Mouse (Mus musculus): ENCODE results near the gene Sema6d. TPM values are rescaled to one million over a fixed set of nuclear protein-coding genes. Genes with fewer than 3 reads are reported as not detected.

The Sema6d gene
- total and polyA plus RNA-seq, 2 experiments from 2014 or later, result 22.5 to 65.1 TPM

GRCm38 (mm10) chr2:124460956-124461355 lies 371.2 kb downstream of the Sema6d start:
- no peak overlapping the region for H3K4me3 ChIP-seq (ENCODE audit: low read depth, low read length)
- no peak for ATAC-seq
- H3K27ac ChIP-seq (ENCODE audit: low read depth, low read length), result no peak overlapping the region
- no peaks in the 10 kb centered on the region for H3K36me3 ChIP-seq (ENCODE audit: insufficient read depth)
- H3K9ac ChIP-seq, result no peak overlapping the region
- H3K9me3 ChIP-seq (ENCODE audit: low read length), result no peaks in the 10 kb centered on the region
- no peak overlapping the region for H3K4me2 ChIP-seq (ENCODE audit: low read depth)
- WGBS, result 71% methylated on average over 2 of the region's 2 CpGs
- no peak for DNase-seq
- no peaks in the 10 kb centered on the region for H3K27me3 ChIP-seq (ENCODE audit: insufficient read depth, low read length)
- no peaks in the 10 kb centered on the region for H3K4me1 ChIP-seq (ENCODE audit: insufficient read depth)
- TF ChIP-seq CTCF (IDR thresholded peaks at IDR 0.05; ENCODE audit: low read depth), result no peak

GRCm38 (mm10) chr2:124461378-124461851 lies 371.6 kb downstream of the Sema6d start:
- Histone ChIP-seq H3K4me3 (ENCODE audit: low read depth, low read length) (no peak overlapping the region), H3K27ac (ENCODE audit: low read depth, low read length) (no peak overlapping the region), H3K27me3 (ENCODE audit: insufficient read depth, low read length) (no peaks in the 10 kb centered on the region), H3K4me2 (ENCODE audit: low read depth) (no peak overlapping the region), H3K9me3 (ENCODE audit: low read length) (no peaks in the 10 kb centered on the region), H3K9ac (no peak overlapping the region), H3K4me1 (ENCODE audit: insufficient read depth) (no peaks in the 10 kb centered on the region), H3K36me3 (ENCODE audit: insufficient read depth) (no peaks in the 10 kb centered on the region)
- 33% methylated on average over 3 of the region's 3 CpGs for WGBS
- no peak for DNase-seq
- no peak for ATAC-seq
- no peak for TF ChIP-seq CTCF (IDR thresholded peaks at IDR 0.05; ENCODE audit: low read depth)

- Histone ChIP-seq H3K27ac (ENCODE audit: low read depth, low read length) (no peak overlapping the region), H3K36me3 (ENCODE audit: insufficient read depth) (no peaks in the 10 kb centered on the region), H3K9me3 (ENCODE audit: low read length) (no peaks in the 10 kb centered on the region), H3K4me3 (ENCODE audit: low read depth, low read length) (no peak overlapping the region), H3K4me1 (ENCODE audit: insufficient read depth) (no peaks in the 10 kb centered on the region), H3K27me3 (ENCODE audit: insufficient read depth, low read length) (no peaks in the 10 kb centered on the region), H3K9ac (no peak overlapping the region), H3K4me2 (ENCODE audit: low read depth) (no peak overlapping the region)
- TF ChIP-seq CTCF (IDR thresholded peaks at IDR 0.05; ENCODE audit: low read depth), result no peak
- DNase-seq (no peak), ATAC-seq (no peak)
- WGBS, result 34% methylated on average over 8 of the region's 8 CpGs
Measured at GRCm38 (mm10) chr2:124465004-124465946, 375.5 kb downstream of the Sema6d start.

DNA sequence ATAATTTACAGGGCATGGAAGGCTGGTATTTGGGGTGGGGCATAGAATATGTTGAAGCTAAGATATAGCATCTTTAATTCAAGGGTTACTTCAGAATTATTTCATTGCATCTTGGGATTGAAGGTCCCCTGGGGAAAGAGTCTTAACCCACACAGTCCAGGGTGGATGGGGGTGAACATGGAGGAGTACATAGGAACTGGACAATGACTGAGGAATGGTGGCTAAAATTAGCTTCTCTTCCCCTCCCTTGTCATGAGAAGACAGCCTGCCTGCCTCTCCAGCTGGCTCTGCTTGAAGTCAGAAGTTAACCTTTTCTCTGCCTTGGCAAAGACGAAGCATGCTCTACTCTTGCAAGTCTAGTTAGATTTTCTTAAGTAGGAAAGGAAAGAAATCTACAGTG lies 377.7 kb downstream of the Sema6d start:
- WGBS, result 73% methylated on average over 1 of the region's 1 CpGs
- H3K27ac ChIP-seq (ENCODE audit: low read depth, low read length), result no peak overlapping the region
- no peaks in the 10 kb centered on the region for H3K9me3 ChIP-seq (ENCODE audit: low read length)
- H3K27me3 ChIP-seq (ENCODE audit: insufficient read depth, low read length), result no peaks in the 10 kb centered on the region
- H3K4me1 ChIP-seq (ENCODE audit: insufficient read depth), result 0 out of 2 replicates have a peak, but pooled peaks cover 4% of the 10 kb centered on the region
- no peak for TF ChIP-seq CTCF (IDR thresholded peaks at IDR 0.05; ENCODE audit: low read depth)
- H3K4me3 ChIP-seq (ENCODE audit: low read depth, low read length), result no peak overlapping the region
- no peaks in the 10 kb centered on the region for H3K36me3 ChIP-seq (ENCODE audit: insufficient read depth)
- no peak overlapping the region for H3K9ac ChIP-seq
- DNase-seq (no peak), ATAC-seq (no peak)
- H3K4me2 ChIP-seq (ENCODE audit: low read depth), result no peak overlapping the region

GRCm38 (mm10) chr2:124470346-124471042 lies 380.7 kb downstream of the Sema6d start:
- ATAC-seq (peak; percentile 66), DNase-seq (peak; percentile 33)
- H3K27me3 ChIP-seq (ENCODE audit: insufficient read depth, low read length), result no peaks in the 10 kb centered on the region
- H3K36me3 ChIP-seq (ENCODE audit: insufficient read depth), result no peaks in the 10 kb centered on the region
- no peak overlapping the region for H3K27ac ChIP-seq (ENCODE audit: low read depth, low read length)
- TF ChIP-seq CTCF (IDR thresholded peaks at IDR 0.05; ENCODE audit: low read depth), result no peak
- H3K9me3 ChIP-seq (ENCODE audit: low read length), result no peaks in the 10 kb centered on the region
- H3K4me1 ChIP-seq (ENCODE audit: insufficient read depth), result 0 out of 2 replicates have a peak, but pooled peaks cover 7% of the 10 kb centered on the region
- H3K9ac ChIP-seq, result no peak overlapping the region
- WGBS, result 22% methylated on average over 10 of the region's 10 CpGs
- H3K4me2 ChIP-seq (ENCODE audit: low read depth), result no peak overlapping the region
- H3K4me3 ChIP-seq (ENCODE audit: low read depth, low read length), result no peak overlapping the region

DNA sequence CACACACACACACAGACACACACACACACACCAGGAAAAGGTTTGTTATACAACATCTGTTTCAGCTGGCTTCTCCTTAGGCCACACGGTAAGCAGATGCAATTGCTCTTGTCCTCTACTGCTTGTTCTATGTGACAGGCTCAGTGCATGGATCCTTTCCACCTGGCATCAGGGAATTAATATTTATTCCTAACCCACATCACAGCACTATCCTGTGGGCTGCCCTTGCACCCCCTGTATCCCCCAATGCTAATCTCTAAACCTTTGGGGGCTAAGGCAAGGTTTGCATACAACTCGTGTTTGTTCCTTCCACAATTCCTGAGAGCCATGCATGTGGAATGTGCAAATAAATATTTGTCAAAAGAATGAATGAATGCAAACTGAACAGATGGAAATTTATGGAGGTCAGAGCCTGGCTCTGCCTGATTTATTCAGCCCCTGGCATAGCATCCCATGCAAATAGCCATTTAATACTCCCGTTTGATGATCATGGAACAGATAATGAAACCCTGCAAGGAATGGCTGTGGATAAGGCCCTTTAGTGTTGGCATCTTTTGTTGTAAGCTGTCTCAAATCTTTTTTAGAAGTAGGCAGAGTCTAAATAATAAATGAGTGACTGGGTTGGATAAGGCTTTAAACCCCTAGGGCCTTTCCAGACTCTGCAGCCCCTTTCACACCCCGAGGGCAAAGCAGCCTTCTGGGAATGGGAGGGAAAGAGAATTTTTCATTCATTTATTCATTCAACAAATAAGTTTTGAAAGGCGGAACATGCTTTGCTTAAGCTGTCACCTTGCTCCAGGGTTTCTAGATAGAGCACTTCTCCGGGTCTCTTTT lies 383.1 kb downstream of the Sema6d start:
- no peak for ATAC-seq
- WGBS, result 38% methylated on average over 6 of the region's 6 CpGs
- no peaks in the 10 kb centered on the region for H3K27me3 ChIP-seq (ENCODE audit: insufficient read depth, low read length)
- no peak overlapping the region for H3K9ac ChIP-seq
- DNase-seq, result no peak
- H3K4me2 ChIP-seq (ENCODE audit: low read depth), result no peak overlapping the region
- H3K27ac ChIP-seq (ENCODE audit: low read depth, low read length), result no peak overlapping the region
- no peak overlapping the region for H3K4me3 ChIP-seq (ENCODE audit: low read depth, low read length)
- 0 out of 2 replicates have a peak, but pooled peaks cover 7% of the 10 kb centered on the region for H3K4me1 ChIP-seq (ENCODE audit: insufficient read depth)
- TF ChIP-seq CTCF (IDR thresholded peaks at IDR 0.05; ENCODE audit: low read depth), result no peak
- H3K36me3 ChIP-seq (ENCODE audit: insufficient read depth), result no peaks in the 10 kb centered on the region
- no peaks in the 10 kb centered on the region for H3K9me3 ChIP-seq (ENCODE audit: low read length)

Data from forebrain, postnatal 0 days (tissue).